Mouse (Mus musculus) myocyte (in vitro differentiated cells): Measurements from ENCODE around the gene Jaml.

ENCODE experiments used
- E2F4 ChIP-seq: IDR thresholded peaks from one replicate; pipeline ENCODE4 v1.6.1; 2011; ENCODE audit warnings: mild to moderate bottlenecking, control low read depth, moderate library complexity; ENCODE audit not compliant: insufficient read depth
- MAX ChIP-seq: IDR thresholded peaks from one replicate; pipeline ENCODE4 v1.6.1; 2011; ENCODE audit warnings: low read depth, mild to moderate bottlenecking, control low read depth
- MYOD1 ChIP-seq, 3 experiments: IDR thresholded peaks; one replicate each; pipeline ENCODE4 v1.6.1; 2011; ENCODE audit warnings: control low read depth in 2 of 3, low read depth in 2 of 3, mild to moderate bottlenecking in 2 of 3, moderate library complexity in 1 of 3; ENCODE audit not compliant: insufficient read length in 2 of 3, control insufficient read depth in 1 of 3
- MYOG ChIP-seq, 3 experiments: IDR thresholded peaks; one replicate each; pipeline ENCODE4 v1.6.1; 2011; ENCODE audit warnings: control low read depth in 2 of 3, low read depth in 2 of 3, mild to moderate bottlenecking in 2 of 3; ENCODE audit not compliant: insufficient read length in 2 of 3, control insufficient read depth in 1 of 3, insufficient read depth in 1 of 3
- POLR2A ChIP-seq: IDR thresholded peaks from one replicate; pipeline ENCODE4 v1.6.1; 2011; ENCODE audit warnings: low read depth, mild to moderate bottlenecking, control low read depth, moderate library complexity; ENCODE audit not compliant: insufficient read length
- POLR2AphosphoS2 ChIP-seq: IDR thresholded peaks from one replicate; pipeline ENCODE4 v1.6.1; 2011; ENCODE audit warnings: low read depth, control low read depth; ENCODE audit not compliant: insufficient read length
- REST ChIP-seq: IDR thresholded peaks from one replicate; pipeline ENCODE4 v1.6.1; 2011; ENCODE audit warnings: mild to moderate bottlenecking, control low read depth, moderate library complexity; ENCODE audit not compliant: insufficient read depth, insufficient read length
- USF1 ChIP-seq: IDR thresholded peaks from one replicate; pipeline ENCODE4 v1.6.1; 2011; ENCODE audit warnings: low read depth, mild to moderate bottlenecking, control low read depth, moderate library complexity

DNA sequence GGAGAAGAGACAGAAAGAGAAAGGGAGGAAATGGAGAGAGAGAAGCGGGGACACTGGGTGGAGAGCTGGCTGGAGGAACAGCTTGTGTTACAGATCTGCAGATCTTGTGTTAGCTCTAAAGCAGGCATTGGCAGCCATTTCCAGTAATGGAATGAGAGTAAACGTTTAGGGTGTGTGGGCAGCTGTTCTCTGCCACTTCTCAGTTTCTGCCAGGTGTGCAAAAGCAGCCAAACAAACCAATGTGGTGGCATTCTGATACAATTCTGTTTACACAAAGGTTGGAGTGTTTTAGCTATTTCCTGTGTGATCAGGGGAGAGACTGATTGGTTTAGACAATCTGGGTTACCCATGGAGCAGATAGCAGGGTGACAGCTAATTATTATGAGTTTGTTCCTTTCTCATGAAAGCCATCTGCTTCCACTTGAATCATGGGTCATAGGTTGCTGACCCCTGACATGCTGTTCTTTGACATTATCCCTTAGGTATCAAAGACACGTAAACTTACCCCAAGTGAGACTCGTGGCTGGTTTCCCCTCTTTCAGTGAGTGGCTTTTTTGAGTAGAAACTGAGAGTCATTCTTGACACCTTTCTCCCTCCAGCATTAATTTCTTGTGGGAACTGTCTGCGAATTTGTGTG is 20.6 kb upstream of the Jaml start:
- no peak for TF ChIP-seq POLR2A
- no peak for TF ChIP-seq MYOG (IDR thresholded peaks at IDR 0.05; ENCODE audit: control insufficient read depth in 1 of 3, insufficient read depth in 1 of 3, insufficient read length in 2 of 3, low read depth in 2 of 3)
- no peak for TF ChIP-seq REST
- TF ChIP-seq MYOD1 (IDR thresholded peaks at IDR 0.05; ENCODE audit: control insufficient read depth in 1 of 3, insufficient read length in 2 of 3, low read depth in 2 of 3), result no peak
- TF ChIP-seq E2F4, result no peak
- TF ChIP-seq USF1, result no peak
- no peak for TF ChIP-seq POLR2AphosphoS2
- TF ChIP-seq MAX, result no peak
